Mouse (Mus musculus) subcutaneous adipose tissue, adult 2 months (tissue): ENCODE measurements around the gene Narfl. TPM values are rescaled to one million over a fixed set of nuclear protein-coding genes. Genes with fewer than 3 reads are reported as not detected.

ENCODE experiments used
- polyA plus RNA-seq: library from polyadenylated mRNA; depleted of rRNA; stranded (reverse); fragments of >200 nt; gene quantifications from 2 replicates; pipeline ENCODE4 v1.2.3, GENCODE M21; 2012; ENCODE audit warnings: low replicate concordance; rRNA removed

The Narfl gene
- polyA plus RNA-seq: 30.7 and 33.1 TPM in 2 replicates

DNA sequence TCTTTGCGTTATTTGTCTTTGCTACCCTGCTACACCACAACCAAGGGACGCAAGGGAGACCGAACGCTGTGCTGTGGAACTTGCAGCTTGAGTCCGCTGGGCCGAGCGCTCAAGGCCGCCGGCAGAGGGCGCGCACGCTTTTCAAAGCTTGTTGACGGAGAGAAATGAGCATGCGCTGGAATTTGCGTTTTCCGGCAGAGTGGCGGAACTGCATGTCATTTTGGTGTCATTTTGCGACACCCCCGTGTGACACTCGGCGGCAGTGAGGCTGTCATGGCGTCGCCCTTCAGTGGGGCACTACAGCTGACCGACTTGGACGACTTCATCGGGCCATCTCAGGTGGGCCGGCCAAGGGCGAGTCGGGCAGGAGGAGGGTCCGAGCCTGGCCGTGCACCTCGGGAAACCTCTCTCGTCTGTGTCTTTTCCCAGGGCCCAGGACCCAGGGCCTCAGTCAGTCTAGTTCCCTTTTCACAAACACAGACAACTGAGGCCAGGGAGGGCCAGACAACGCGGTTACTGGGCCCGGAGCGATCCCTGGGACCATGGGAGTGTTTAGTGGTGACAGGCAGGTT is at the start of gene Narfl:
Gene Narfl, plus strand, starts transcription at position 228 of the 572 bp plus-strand sequence.

DNA sequence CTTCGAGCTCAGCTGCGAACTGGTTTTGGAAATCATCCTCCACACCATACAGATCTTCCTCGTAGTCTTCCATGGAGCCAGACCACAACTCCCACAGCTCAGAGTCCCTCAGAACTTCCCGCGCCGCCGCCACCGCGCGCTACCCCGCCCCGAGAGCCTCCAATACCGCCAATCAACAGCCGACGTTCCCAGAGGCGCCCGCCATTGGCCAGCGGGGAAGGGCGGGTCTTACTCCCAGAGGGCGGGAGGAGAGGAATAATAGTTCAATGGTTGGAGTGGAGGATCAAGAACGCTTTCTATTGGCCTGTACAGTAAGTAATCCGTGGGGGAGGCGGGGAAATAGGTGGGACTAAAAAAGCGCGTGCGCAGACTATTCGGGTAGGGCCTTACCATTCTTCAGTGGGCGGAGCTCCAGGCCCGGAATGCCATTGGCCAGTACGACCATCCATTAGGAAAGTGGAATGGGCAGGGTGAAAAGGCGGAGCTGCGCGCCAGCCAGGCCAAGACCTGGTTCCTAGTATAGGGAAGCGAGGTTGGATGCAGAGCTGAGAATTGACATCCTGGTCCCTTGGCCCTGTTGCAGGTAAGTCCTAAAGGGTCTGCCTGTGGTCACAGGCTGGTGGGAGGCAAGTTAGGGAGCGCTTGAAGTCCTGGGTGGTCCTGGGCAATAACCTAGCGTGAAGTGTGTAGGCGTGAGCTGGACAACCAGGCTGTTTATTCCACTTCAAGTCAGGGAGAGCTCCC is 46.1 kb upstream of the Narfl start, which contains the start of the genes Chtf18 and Rpusd1:
Gene Chtf18, minus strand, starts transcription at position 155 of the 744 bp plus-strand sequence.
Gene Rpusd1, plus strand, starts transcription at position 406 of the 744 bp plus-strand sequence.

DNA sequence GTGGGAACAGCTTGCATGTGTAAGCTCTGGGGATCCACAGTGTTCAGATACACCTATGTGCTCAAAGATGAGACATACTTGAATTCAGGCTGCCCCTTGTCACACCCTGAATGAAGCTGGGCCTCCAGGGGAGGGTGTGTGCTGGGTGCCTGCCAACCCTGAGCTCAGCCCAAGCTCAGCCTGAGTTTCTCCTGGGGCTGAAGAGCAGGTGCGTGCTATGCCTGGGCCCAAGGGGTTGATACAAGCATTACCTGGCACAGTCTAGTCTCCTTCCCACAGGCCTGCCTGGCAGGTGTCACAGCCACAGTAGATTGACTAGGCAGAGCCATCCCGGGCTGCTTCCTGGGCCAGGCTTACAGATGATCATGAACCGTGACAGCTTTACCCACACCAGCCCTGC is 37.8 kb upstream of the Narfl start, which contains the start of gene Mslnl:
Gene Mslnl, plus strand, starts transcription at position 298 of the 400 bp plus-strand sequence.

DNA sequence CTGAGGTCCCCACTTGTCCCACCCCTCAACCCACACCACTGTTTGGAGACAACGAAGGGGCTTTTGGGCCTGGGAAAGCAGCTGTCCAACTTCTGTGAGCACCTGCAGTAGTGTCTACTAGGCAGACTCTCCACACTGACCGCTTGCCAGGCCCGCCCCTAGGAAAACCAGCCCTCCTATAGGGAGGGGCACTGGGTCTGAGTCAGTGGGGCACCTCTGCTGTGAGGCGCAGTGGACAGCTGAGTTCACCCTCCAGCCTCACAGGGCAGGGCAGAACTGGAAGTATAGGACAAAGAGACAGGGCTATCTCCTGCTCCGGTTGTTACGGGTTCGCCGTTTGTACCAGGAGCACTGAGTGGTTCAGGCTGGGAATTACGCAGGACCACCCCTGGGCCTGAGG is 19.3 kb upstream of the Narfl start, which contains the start of gene Msln:
Gene Msln, minus strand, starts transcription at position 138 of the 400 bp plus-strand sequence.

DNA sequence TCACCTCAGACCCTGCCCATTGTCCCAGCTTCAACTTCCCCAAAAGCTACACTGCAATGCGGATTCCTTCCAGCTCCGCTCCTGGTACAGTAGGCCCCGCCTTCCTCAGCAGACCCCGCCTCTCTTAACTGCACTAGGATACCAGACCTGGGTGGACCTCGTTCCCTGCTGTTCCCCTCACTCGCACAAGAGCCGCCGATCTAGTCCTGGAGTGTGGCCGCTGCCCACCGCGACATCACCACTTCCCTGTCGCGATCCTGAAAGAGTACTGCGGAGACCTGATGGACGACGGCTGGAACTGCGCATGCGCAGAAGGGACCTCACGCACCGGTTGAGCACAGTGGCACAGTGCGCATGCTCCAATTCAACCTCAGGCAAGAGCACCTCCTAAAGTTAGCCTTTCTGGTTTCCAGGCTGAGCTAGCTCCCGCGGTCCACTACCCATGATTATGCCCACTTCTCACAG is 11.7 kb downstream of the Narfl start, which contains the start of gene Haghl:
Gene Haghl, minus strand, starts transcription at position 393 of the 465 bp plus-strand sequence.

DNA sequence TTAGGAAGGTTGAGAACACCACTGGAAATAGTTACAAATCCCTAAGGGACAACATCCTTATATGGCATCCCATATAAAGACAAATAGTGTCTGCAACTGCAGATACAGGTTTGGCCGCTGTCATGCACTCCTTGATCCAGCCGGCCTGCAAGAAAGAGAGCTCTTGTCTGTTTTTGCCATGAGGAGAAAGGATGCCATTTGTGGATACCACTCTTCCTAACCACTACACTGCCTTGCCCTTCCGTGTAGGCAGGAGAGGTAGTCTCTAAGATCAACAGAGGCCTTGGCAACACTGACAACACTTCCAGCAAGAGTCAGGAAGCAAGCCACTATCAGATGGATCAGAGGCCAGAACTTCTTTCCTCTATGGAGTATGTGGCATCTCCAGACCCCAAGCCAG is 12.7 kb downstream of the Narfl start, which contains the start of gene Ccdc78:
Gene Ccdc78, plus strand, starts transcription at position 301 of the 400 bp plus-strand sequence.

DNA sequence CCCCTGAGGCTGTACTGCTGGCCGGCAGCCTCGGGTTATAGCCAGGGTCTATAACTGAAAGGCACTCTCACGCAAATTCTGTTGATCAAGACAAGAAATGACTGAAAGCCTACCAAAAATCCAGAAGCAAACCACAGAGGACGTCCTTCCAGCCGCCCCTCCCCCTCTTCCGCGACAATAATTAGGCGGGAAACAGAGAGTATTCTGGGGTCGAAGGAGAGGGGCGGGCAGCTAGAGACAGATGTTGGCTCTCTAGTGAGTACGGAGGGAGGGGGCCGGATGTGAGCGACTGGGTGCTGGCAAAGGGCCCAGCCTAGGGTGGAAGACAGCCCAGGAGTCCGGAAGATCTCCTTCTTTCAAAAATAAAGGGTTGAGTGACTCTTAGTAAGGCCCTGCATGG is 19.0 kb downstream of the Narfl start, which contains the start of gene Fam173a:
Gene Fam173a, minus strand, starts transcription at position 287 of the 400 bp plus-strand sequence.

DNA sequence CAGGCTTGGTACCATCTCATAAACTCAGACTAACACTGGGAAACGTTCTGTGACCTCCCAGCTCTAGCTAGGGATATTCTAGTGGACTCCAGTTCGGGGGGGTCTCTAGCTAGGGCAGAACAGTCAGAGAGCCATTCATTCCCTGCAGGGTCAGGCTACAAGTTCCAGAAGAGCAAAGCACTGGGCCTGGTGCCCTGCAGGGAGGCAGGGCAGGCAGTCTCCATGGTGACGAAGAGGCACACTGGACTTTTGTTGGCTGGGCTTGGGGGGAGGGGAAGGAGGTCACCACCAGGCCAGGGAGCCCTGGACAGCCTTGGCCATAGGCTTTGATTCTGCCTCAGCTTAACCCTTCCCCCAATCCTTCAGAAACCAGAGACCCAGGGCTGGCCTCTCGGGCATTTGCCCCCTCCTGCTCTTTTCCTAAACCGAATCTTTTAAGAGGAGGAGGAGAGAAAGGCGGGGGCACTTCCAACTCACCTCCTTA is 22.1 kb downstream of the Narfl start, which contains the start of gene AC134908.4:
Gene AC134908.4, minus strand, starts transcription at position 51 of the 484 bp plus-strand sequence.

DNA sequence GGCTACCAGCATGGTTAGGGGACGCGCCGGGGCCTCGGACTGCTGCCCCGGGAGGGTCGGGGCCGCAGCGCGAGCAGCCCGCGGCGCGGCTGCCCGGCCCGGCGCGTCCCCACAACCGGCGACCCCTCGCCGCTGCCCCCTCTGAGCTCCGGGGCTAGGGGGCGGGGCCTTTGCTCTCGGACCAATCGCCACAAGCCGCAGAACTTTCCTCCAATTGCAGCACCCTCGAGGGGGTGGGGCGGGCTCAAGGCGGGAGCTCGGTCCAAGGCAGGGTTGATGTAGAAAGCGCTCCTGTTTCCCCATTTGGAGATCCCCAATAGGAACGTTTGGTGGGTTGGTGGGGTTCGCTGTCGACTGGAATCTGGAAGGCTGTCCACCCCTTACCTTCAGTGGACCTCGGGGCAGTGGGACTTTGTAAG is 23.4 kb downstream of the Narfl start, which contains the start of gene Metrn:
Gene Metrn, minus strand, starts transcription at position 186 of the 419 bp plus-strand sequence.

DNA sequence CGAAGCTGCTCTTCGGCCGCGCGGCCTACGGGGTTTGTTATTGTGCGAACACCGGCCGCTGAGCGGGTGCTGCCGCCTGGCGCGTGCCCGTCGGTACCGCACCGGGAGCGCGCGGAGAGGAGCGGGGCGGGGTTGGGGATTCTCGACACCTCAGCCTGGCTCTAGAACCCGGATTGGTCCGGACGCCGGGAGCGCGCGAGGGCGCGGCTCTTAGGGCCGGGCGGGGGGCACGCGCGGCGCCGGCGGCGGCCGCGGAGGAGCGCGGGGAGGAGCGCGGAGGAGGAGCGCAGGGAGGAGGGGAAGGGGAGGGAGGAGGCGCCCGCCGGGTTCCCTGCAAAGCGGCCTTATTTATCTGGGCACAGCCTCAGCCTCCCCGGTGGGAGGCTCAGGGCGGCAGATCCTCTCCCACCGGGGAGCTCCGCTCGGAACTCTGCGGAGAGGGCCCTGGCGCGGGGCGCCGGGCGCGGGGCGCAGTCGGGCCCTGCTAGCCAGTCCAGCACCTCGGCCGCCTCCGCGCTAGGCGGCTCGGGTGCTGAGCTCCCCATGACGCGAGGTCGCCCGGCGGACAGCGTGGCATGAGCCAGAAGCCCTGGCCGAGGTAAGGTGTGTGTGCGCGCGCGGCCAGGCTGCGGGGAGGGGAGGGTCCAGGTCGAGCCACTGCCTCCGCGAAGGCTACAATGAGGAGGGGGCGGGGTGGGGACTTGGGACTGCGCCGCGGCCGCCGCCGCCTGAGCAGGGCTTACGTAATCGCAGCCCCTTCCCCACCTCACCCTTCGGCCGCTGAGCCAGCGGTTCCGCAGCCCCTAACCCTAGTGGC is 35.4 kb downstream of the Narfl start, which contains the start of gene Fbxl16:
Gene Fbxl16, plus strand, starts transcription at position 297 of the 817 bp plus-strand sequence.

DNA sequence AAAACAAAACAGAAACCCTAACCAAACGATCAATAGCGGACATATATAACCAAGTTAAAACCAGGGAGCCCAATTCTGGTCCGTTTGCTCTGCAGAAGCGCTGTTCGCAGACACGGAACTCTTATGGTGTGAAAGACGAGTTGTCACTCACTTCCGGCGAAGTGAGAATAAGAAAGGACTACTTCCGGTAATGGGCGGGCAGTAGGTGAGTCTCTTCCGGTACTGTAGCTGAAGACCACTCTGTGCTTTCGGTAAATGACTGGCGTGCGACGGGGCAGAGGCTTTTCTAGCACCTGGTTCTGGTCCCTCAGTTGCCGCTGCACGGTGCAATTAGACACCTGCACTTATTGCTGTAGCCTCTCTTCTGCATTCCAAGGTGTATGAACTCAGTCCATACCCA is 49.9 kb downstream of the Narfl start, which contains the start of gene Wdr24:
Gene Wdr24, plus strand, starts transcription at position 176 of the 400 bp plus-strand sequence.

DNA sequence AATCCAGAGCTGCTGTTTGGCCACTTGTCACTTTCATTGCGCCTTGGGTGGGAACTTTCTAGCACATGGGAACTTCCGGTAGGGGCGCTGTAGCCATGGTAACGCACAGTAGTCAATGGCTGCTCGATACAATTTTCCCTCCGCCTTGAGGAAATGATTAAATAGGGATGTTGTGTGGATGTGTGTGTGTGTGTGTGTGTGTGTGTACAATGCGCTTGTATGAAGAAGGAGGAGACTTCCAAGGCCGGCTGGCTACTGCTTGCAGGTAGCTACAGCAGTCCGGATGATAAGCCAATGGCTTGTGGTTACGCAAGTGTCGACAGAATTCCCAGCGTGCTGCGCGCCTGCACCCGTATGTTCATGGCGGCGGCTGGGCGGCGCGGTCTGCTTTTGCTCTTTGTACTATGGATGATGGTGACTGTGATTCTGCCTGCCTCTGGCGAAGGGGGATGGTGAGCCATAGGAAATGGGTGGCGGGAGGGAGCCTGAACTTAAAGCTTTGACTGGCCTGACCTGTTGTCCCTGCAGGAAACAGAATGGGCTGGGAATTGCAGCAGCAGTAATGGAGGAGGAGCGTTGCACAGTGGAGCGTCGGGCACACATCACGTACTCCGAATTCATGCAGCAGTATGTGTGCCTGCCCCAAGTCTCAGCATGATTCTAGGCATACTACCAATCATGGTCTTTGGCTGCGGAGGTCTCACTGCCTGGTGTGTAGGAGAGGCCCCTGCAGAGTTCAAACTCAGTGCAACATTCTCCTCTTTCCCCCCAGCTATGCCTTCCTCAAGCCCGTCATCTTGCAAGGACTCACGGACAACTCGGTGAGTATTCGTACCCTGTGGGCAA is 55.4 kb downstream of the Narfl start, which contains the start of gene Jmjd8:
Gene Jmjd8, plus strand, starts transcription at position 156 of the 846 bp plus-strand sequence.

Other genes starting within 250 kb of the Narfl start
- gene Sox8, start 203.1 kb upstream of the Narfl start, polyA plus RNA-seq: 0.64 and 1.4 TPM in 2 replicates
- 29.3 and 35.8 TPM in 2 replicates for gene Lmf1, start 194.7 kb upstream of the Narfl start, polyA plus RNA-seq
- gene Gng13, start 56.6 kb upstream of the Narfl start, polyA plus RNA-seq: not detected in 2 replicates
- gene Chtf18, start 46.4 kb upstream of the Narfl start, polyA plus RNA-seq: 3.0 and 8.4 TPM in 2 replicates
- 33.3 and 43.5 TPM in 2 replicates for gene Rpusd1, start 46.1 kb upstream of the Narfl start, polyA plus RNA-seq
- gene Mslnl, start 37.7 kb upstream of the Narfl start, polyA plus RNA-seq: 0.26 and 0.95 TPM in 2 replicates
- gene Msln, start 19.4 kb upstream of the Narfl start, polyA plus RNA-seq: 18.0 and 39.1 TPM in 2 replicates
- 33.7 and 63.5 TPM in 2 replicates for gene Haghl, start 11.9 kb downstream of the Narfl start, polyA plus RNA-seq
- 0.13 TPM in 1 of 2 replicates, not detected in the other for gene Ccdc78, start 12.8 kb downstream of the Narfl start, polyA plus RNA-seq
- gene Fam173a, start 19.1 kb downstream of the Narfl start, polyA plus RNA-seq: 100 and 103 TPM in 2 replicates
- gene AC134908.4, start 21.9 kb downstream of the Narfl start, polyA plus RNA-seq: not detected in 2 replicates
- gene Metrn, start 23.4 kb downstream of the Narfl start, polyA plus RNA-seq: 31.8 and 52.1 TPM in 2 replicates
- gene Fbxl16, start 35.3 kb downstream of the Narfl start, polyA plus RNA-seq: 1.3 and 10.1 TPM in 2 replicates
- 29.1 and 47.7 TPM in 2 replicates for gene Wdr24, start 49.9 kb downstream of the Narfl start, polyA plus RNA-seq
- 107 and 138 TPM in 2 replicates for gene Jmjd8, start 55.1 kb downstream of the Narfl start, polyA plus RNA-seq
- gene Stub1, start 59.6 kb downstream of the Narfl start, polyA plus RNA-seq: 147 and 198 TPM in 2 replicates
- gene Rhbdl1, start 63.5 kb downstream of the Narfl start, polyA plus RNA-seq: 63.1 and 173 TPM in 2 replicates
- 51.2 and 72.8 TPM in 2 replicates for gene Gm20683, start 68.0 kb downstream of the Narfl start, polyA plus RNA-seq
- gene Rhot2, start 71.1 kb downstream of the Narfl start, polyA plus RNA-seq: 48.9 and 77.3 TPM in 2 replicates
- 16.4 and 55.2 TPM in 2 replicates for gene Wdr90, start 87.7 kb downstream of the Narfl start, polyA plus RNA-seq
- gene Mcrip2, start 95.0 kb downstream of the Narfl start, polyA plus RNA-seq: 84.2 and 113 TPM in 2 replicates
- gene Mettl26, start 101.3 kb downstream of the Narfl start, polyA plus RNA-seq: 47.8 and 80.7 TPM in 2 replicates
- gene Wfikkn1, start 107.1 kb downstream of the Narfl start, polyA plus RNA-seq: 0.54 and 1.1 TPM in 2 replicates
- gene Rab40c, start 146.0 kb downstream of the Narfl start, polyA plus RNA-seq: 35.2 and 54.0 TPM in 2 replicates
- gene Pigq, start 171.2 kb downstream of the Narfl start, polyA plus RNA-seq: 166 and 173 TPM in 2 replicates
- gene Nhlrc4, start 171.2 kb downstream of the Narfl start, polyA plus RNA-seq: 1.0 TPM in 1 of 2 replicates, not detected in the other
- gene A930017K11Rik, start 178.8 kb downstream of the Narfl start, polyA plus RNA-seq: 0.12 TPM in 1 of 2 replicates, not detected in the other
- gene Capn15, start 212.0 kb downstream of the Narfl start, polyA plus RNA-seq: 22.9 and 54.5 TPM in 2 replicates